Mouse (Mus musculus): ENCODE data around the gene 1600012H06Rik. TPM values are rescaled to one million over a fixed set of nuclear protein-coding genes. Genes with fewer than 3 reads are reported as not detected.
"Not testable (repeated sequence)": the region's sequence is repeated elsewhere in the genome, so short reads cannot be mapped to it uniquely, and the experiment has no call there.

1600012H06Rik gene
- polyA plus RNA-seq, 1 experiment = 10.3 TPM

- H3K27me3 ChIP-seq (ENCODE audit: control insufficient read depth, insufficient read depth, low read length); H3K4me3 ChIP-seq (ENCODE audit: low read depth, low read length); H3K27ac ChIP-seq (ENCODE audit: insufficient read depth, low read depth, low read length); H3K36me3 ChIP-seq (ENCODE audit: control insufficient read depth, insufficient read depth, low read length); H3K4me1 ChIP-seq (ENCODE audit: control insufficient read depth, insufficient read depth, insufficient read length, low read length): not testable (repeated sequence)
- WGBS = no CpG with 5 or more reads among the region's 6 CpGs
Measured at GRCm38 (mm10) chr17:14968373-14968913, 25.5 kb downstream of the 1600012H06Rik start.

GRCm38 (mm10) chr17:14977718-14978361, 34.9 kb downstream of the 1600012H06Rik start:
- not testable (repeated sequence) for H3K4me1 ChIP-seq (ENCODE audit: control insufficient read depth, insufficient read depth, insufficient read length, low read length); H3K27me3 ChIP-seq (ENCODE audit: control insufficient read depth, insufficient read depth, low read length); H3K27ac ChIP-seq (ENCODE audit: insufficient read depth, low read depth, low read length); H3K36me3 ChIP-seq (ENCODE audit: control insufficient read depth, insufficient read depth, low read length); H3K4me3 ChIP-seq (ENCODE audit: low read depth, low read length)
- WGBS = 0% methylated on average over 4 of the region's 7 CpGs

DNA sequence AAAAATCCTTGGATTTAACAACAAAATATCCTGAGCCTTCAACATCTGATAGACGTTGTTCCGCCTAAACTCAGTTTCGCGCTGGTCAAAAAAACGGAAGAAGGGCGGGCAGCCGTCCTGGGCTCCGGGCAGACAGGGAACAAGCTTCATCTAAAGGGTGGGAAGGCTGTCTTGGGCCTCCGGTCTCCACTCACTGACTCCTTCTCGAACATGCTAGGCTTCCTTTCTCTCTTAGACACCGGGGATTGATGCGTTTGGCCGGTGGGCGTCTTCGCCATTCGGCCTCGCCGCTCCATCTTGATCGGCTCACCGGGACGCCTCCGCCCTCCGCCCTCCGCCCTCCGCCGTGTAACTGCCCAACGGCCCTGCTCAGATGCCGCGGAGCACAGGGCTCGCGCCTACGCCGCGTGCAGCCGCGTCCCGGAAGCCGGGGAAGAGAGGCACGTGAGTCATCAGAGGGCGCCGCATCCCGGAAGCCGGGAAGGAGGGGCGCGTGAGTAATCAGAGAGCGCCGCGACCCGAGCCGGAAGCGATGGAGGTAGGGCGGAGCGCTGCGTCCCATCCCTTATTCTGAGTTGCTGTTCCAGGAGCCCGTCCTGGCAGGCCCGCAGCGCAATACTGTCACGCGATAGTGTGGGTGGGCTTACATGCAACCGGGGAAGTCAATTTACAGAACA, 35.5 kb downstream of the 1600012H06Rik start, which contains the start of the genes 9030025P20Rik and Gm3417:
Gene 9030025P20Rik (plus strand): TSS at position 107 of the 677 bp plus-strand sequence.
Gene Gm3417 (minus strand): TSS at position 429 of the 677 bp plus-strand sequence.
- not testable (repeated sequence) for H3K4me1 ChIP-seq (ENCODE audit: control insufficient read depth, insufficient read depth, insufficient read length, low read length); H3K27me3 ChIP-seq (ENCODE audit: control insufficient read depth, insufficient read depth, low read length); H3K4me3 ChIP-seq (ENCODE audit: low read depth, low read length)

DNA sequence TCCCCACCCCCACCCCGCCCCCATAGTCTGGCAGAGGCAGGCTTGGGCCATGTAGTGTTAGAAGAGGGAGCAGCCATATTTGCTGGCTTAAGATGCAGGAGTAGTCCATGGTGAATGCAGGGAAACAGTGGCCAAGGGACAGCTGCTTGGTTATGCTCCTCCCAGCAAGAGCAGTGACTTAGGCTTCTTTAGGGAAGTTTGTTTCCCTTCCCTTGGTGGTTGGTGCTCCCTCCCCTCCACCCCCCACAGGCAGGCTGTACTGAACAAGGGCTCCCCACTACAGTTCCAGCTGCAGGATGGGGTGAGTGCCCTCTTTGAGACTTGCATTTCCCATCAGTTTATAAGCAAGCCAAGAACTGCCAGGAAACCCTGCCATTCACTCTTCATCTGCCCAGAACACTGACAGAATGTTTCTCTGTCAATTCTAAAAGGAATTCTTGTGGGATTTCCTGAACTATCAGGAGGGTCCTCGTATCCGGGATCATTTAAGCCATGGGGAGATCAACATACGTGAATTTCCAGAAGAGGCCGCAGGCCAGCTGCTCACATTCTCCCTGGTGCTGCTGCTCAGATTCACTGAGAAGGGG, 47.2 kb downstream of the 1600012H06Rik start:
- not testable (repeated sequence) for H3K27me3 ChIP-seq (ENCODE audit: control insufficient read depth, insufficient read depth, low read length); H3K4me3 ChIP-seq (ENCODE audit: low read depth, low read length); H3K27ac ChIP-seq (ENCODE audit: insufficient read depth, low read depth, low read length); H3K4me1 ChIP-seq (ENCODE audit: control insufficient read depth, insufficient read depth, insufficient read length, low read length); H3K36me3 ChIP-seq (ENCODE audit: control insufficient read depth, insufficient read depth, low read length)
- WGBS = 77% methylated on average over 4 of the region's 5 CpGs

More for the DNA sequence above, 35.5 kb downstream of the 1600012H06Rik start, which contains the start of the genes 9030025P20Rik and Gm3417:
- not testable (repeated sequence) for H3K27ac ChIP-seq (ENCODE audit: insufficient read depth, low read depth, low read length); H3K36me3 ChIP-seq (ENCODE audit: control insufficient read depth, insufficient read depth, low read length)
- WGBS = no CpG with 5 or more reads among the region's 60 CpGs

DNA sequence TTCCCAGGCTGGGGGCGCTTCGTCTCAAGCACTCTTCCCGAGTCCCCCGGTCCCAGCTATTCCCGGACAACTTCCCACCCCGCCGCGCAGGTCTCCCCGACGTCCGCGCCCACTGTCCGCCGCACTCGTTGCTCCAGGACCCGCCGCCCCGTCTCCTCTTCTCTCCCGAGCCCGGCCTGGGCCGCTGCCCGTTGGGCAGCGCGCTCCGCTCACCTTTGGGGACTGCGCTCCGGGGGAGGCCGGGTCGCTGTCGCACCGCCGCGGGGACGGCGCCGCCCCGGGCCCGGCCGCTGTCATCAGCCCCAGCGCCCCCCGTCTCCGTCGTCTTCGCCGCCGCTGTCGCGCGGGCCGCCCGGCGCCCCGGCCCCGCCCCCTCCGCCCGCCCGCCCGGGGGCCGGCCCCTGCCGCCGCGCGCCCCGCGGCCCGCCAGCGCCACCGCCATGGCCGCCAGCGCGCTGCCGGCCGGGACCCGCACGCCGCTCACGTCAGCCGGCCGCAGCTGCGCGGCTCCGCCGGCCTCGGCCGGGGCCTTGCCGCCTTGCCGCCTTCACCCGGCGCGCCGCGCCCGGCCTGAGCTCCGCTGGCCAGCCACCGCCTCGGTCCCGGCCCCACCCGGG, 49.6 kb downstream of the 1600012H06Rik start:
- no CpG with 5 or more reads among the region's 98 CpGs for WGBS
- H3K27ac ChIP-seq (ENCODE audit: insufficient read depth, low read depth, low read length); H3K4me1 ChIP-seq (ENCODE audit: control insufficient read depth, insufficient read depth, insufficient read length, low read length); H3K27me3 ChIP-seq (ENCODE audit: control insufficient read depth, insufficient read depth, low read length); H3K4me3 ChIP-seq (ENCODE audit: low read depth, low read length); H3K36me3 ChIP-seq (ENCODE audit: control insufficient read depth, insufficient read depth, low read length): not testable (repeated sequence)

GRCm38 (mm10) chr17:14993139-14993832, 50.3 kb downstream of the 1600012H06Rik start:
- not testable (repeated sequence) for H3K4me1 ChIP-seq (ENCODE audit: control insufficient read depth, insufficient read depth, insufficient read length, low read length); H3K27me3 ChIP-seq (ENCODE audit: control insufficient read depth, insufficient read depth, low read length); H3K27ac ChIP-seq (ENCODE audit: insufficient read depth, low read depth, low read length); H3K36me3 ChIP-seq (ENCODE audit: control insufficient read depth, insufficient read depth, low read length); H3K4me3 ChIP-seq (ENCODE audit: low read depth, low read length)
- WGBS = no CpG with 5 or more reads among the region's 47 CpGs

- H3K27ac ChIP-seq (ENCODE audit: insufficient read depth, low read depth, low read length); H3K27me3 ChIP-seq (ENCODE audit: control insufficient read depth, insufficient read depth, low read length); H3K4me1 ChIP-seq (ENCODE audit: control insufficient read depth, insufficient read depth, insufficient read length, low read length); H3K36me3 ChIP-seq (ENCODE audit: control insufficient read depth, insufficient read depth, low read length); H3K4me3 ChIP-seq (ENCODE audit: low read depth, low read length): not testable (repeated sequence)
- no CpG with 5 or more reads among the region's 5 CpGs for WGBS
Measured at GRCm38 (mm10) chr17:14994140-14994539, 51.2 kb downstream of the 1600012H06Rik start.

GRCm38 (mm10) chr17:15000047-15000446, 57.1 kb downstream of the 1600012H06Rik start:
- not testable (repeated sequence) for H3K36me3 ChIP-seq (ENCODE audit: control insufficient read depth, insufficient read depth, low read length); H3K4me3 ChIP-seq (ENCODE audit: low read depth, low read length); H3K27me3 ChIP-seq (ENCODE audit: control insufficient read depth, insufficient read depth, low read length); H3K27ac ChIP-seq (ENCODE audit: insufficient read depth, low read depth, low read length); H3K4me1 ChIP-seq (ENCODE audit: control insufficient read depth, insufficient read depth, insufficient read length, low read length)
- WGBS = no CpG with 5 or more reads among the region's 4 CpGs

GRCm38 (mm10) chr17:15009088-15009487, 66.1 kb downstream of the 1600012H06Rik start:
- H3K4me1 ChIP-seq (ENCODE audit: control insufficient read depth, insufficient read depth, insufficient read length, low read length); H3K27me3 ChIP-seq (ENCODE audit: control insufficient read depth, insufficient read depth, low read length); H3K36me3 ChIP-seq (ENCODE audit: control insufficient read depth, insufficient read depth, low read length); H3K4me3 ChIP-seq (ENCODE audit: low read depth, low read length); H3K27ac ChIP-seq (ENCODE audit: insufficient read depth, low read depth, low read length): not testable (repeated sequence)
- WGBS = no CpG with 5 or more reads among the region's 3 CpGs

Data from small intestine, adult 2 months (tissue).